Mouse (Mus musculus) embryonic fibroblast, embryonic 13.5 days (primary cell): ENCODE data around the gene Aarsd1. TPM values are rescaled to one million over a fixed set of nuclear protein-coding genes. Genes with fewer than 3 reads are reported as not detected.
A peak's percentile ranks its signal among the peaks of the same experiment; 100 is the strongest.
"Not testable (repeated sequence)": the region's sequence is repeated elsewhere in the genome, so short reads cannot be mapped to it uniquely, and the experiment has no call there.

Source experiments
- H3K27ac ChIP-seq: 2 replicates; pipeline ENCODE4 v1.5.1; 2012; ENCODE audit warnings: low read length, control low read depth, inconsistent platforms; ENCODE audit not compliant: insufficient read depth
- H3K4me1 ChIP-seq: 2 replicates; pipeline ENCODE4 v1.6.1; 2011; ENCODE audit warnings: low read length; ENCODE audit not compliant: control insufficient read depth, insufficient read depth
- H3K4me3 ChIP-seq: 2 replicates; pipeline ENCODE4 v1.5.1; 2011; ENCODE audit warnings: mild to moderate bottlenecking, control low read depth, low read length; ENCODE audit not compliant: insufficient read depth
- CTCF ChIP-seq: IDR thresholded peaks from 2 replicates; pipeline ENCODE4 v1.5.1; 2011; ENCODE audit warnings: mild to moderate bottlenecking, control low read depth, low read length, moderate library complexity, borderline replicate concordance; ENCODE audit not compliant: insufficient read depth
- POLR2A ChIP-seq: IDR thresholded peaks from 2 replicates; pipeline ENCODE4 v1.6.1; 2011; ENCODE audit warnings: low read depth, mild to moderate bottlenecking, control low read depth, low read length, moderate library complexity
- polyA plus RNA-seq: library from polyadenylated mRNA; stranded (reverse); fragments of >200 nt; gene quantifications from 2 replicates; pipeline ENCODE4 v1.2.4, GENCODE M21; 2011; ENCODE audit warnings: low read depth; ENCODE audit not compliant: missing spikeins, insufficient read length

Gene Aarsd1
- polyA plus RNA-seq, 1 experiment = 11.3 TPM

- TF ChIP-seq POLR2A (no peak), CTCF (no peak)
- Histone ChIP-seq H3K4me1 (peaks cover 6% of the 10 kb centered on the region; the same call in 1 of the 2 replicates), H3K27ac (peak overlapping the region; percentile 34; the same call in 1 of the 2 replicates), H3K4me3 (no peak overlapping the region)
Measured at GRCm38 (mm10) chr11:101447786-101448185, 30.4 kb upstream of the Aarsd1 start.

DNA sequence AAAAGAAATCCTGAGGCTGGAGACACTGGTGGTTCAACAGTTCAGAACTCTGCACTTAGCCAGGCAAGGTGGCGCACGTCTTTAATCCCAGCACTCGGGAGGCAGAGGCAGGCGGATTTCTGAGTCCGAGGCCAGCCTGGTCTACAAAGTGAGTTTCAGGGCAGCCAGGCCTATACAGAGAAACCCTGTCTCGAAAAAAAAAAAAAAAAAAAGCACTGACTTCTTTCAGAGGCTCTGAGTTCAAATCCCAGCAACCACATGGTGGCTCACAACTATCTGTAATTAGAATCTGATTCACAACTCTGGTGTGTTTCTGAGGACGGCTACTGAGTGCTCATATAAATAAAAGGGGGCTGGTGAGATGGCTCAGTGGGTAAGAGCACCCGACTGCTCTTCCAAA, 29.4 kb upstream of the Aarsd1 start:
- not testable (repeated sequence) for H3K4me1 ChIP-seq, H3K27ac ChIP-seq, H3K4me3 ChIP-seq

DNA sequence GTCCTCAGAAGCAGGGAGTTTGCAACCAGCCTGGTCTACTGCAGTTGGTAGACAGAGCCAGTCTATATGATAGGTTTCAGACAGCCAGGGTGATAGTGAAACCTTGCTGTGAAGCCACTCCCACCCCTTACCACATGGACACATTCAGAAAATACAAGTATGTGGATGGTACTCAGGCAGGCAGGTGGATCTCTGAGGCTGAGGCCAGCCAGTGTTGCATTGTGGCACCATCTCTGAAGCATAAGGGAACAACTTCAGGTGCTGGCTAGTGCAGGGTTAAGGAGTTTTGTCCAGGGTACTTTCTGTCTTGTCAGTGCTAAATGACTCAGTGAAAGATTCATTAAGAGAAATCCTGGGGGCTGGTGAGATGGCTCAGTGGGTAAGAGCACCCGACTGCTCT, 28.9 kb upstream of the Aarsd1 start:
- Histone ChIP-seq H3K4me3 (no peak overlapping the region), H3K27ac (no peak overlapping the region), H3K4me1 (peaks cover 2% of the 10 kb centered on the region; the same call in 1 of the 2 replicates)
- TF ChIP-seq POLR2A (peak; percentile 46; the same call in 1 of the 2 replicates), CTCF (no peak)

DNA sequence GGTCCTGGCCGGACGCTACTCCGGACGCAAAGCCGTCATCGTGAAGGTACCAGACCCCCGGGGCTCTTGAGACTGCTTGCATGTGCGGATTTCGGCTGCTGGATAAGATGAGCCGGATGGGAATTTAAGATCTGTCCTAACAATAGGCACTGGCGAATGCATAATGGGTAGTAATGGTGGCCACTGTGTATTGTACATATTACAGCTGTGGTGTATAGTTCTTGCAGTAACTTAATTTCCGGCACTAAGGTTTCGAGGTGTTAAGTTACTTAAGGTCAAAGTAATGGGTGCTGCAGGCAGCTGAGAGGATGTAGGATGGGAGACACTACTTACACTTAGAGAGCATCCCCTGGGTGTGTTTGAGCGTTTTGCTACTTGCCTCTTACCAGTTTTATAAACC, 25.3 kb upstream of the Aarsd1 start:
- TF ChIP-seq CTCF = no peak
- no peak for TF ChIP-seq POLR2A
- Histone ChIP-seq H3K27ac (peak overlapping the region; percentile 45), H3K4me1 (no peaks in the 10 kb centered on the region), H3K4me3 (peak overlapping the region; percentile 100)

DNA sequence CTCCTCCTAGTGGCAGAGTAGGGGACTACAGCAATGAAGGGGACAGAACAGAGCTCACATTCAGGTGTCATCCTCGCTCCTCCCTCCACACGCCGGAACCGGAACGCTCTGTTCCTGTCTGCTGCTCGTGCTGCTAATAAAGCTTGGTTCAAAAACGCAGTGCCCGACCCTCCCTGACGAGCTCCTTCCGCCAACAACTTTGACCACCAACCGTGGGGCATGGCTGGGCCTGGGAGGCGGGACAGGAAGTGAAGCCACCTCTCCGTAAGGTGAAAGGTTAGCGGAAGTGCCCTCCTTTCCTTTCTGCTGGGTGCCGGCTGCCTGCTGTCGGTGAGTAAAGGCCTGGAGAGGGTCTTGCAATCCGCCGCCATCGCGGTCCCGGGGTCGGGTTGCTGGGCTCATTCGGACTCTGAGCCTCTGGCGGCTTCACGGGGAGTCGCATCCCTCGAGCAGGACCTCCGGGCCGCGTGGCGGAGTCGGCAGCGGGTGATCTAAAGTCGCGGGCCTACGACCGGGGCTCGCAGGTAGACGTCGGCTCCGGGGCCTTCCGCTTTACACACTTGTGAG, 24.8 kb upstream of the Aarsd1 start, which contains the start of gene Rpl27:
Gene Rpl27 (plus strand): TSS at position 172 of the 567 bp plus-strand sequence.
- Histone ChIP-seq H3K4me1 (no peaks in the 10 kb centered on the region), H3K4me3 (peak within 1 kb of the TSS; percentile 100), H3K27ac (peak within 1 kb of the TSS; percentile 45)
- TF ChIP-seq POLR2A (peak; percentile 86), CTCF (peak; percentile 36; the same call in 1 of the 2 replicates)

DNA sequence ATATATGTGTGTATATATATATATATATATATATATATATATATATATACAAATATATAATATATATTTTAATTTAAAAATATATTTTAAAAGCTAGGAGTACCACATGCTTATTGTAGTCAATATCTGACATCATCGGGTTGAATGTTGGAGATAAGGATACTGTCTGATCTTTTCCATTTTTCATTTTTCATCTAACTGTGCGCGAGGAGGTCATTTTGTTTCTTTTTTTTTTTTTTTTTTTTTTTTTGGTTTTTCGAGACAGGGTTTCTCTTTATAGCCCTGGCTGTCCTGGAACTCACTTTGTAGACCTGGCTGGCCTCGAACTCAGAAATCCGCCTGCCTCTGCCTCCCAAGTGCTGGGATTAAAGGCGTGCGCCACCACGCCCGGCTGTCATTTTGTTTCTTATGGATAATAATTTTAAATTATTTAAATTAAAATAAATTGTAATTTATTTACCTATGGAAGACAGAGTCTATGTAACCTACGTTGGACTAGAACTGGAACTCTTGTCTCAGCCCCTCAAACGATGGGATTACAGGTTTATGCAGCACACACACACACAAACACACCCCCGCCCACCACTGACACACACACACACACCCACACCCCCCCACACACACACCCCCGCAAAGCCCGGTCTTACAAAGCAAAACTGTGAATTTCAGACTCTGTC, 24.2 kb upstream of the Aarsd1 start:
- H3K4me1 ChIP-seq, H3K4me3 ChIP-seq, H3K27ac ChIP-seq: not testable (repeated sequence)

GRCm38 (mm10) chr11:101438006-101438405, 20.6 kb upstream of the Aarsd1 start:
- not testable (repeated sequence) for H3K4me1 ChIP-seq, H3K27ac ChIP-seq, H3K4me3 ChIP-seq

GRCm38 (mm10) chr11:101436916-101437315, 19.5 kb upstream of the Aarsd1 start:
- H3K27ac ChIP-seq = no peak overlapping the region
- no peak overlapping the region for H3K4me3 ChIP-seq
- TF ChIP-seq CTCF = no peak
- no peak for TF ChIP-seq POLR2A
- H3K4me1 ChIP-seq = no peaks in the 10 kb centered on the region

GRCm38 (mm10) chr11:101435831-101436230, 18.4 kb upstream of the Aarsd1 start:
- TF ChIP-seq CTCF = no peak
- TF ChIP-seq POLR2A = no peak
- Histone ChIP-seq H3K4me1 (no peaks in the 10 kb centered on the region), H3K4me3 (no peak overlapping the region), H3K27ac (no peak overlapping the region)

GRCm38 (mm10) chr11:101433396-101433795, 16.0 kb upstream of the Aarsd1 start:
- Histone ChIP-seq H3K27ac (no peak overlapping the region), H3K4me1 (no peaks in the 10 kb centered on the region), H3K4me3 (no peak overlapping the region)
- no peak for TF ChIP-seq CTCF
- TF ChIP-seq POLR2A = no peak
